Mouse (Mus musculus): ENCODE results near the gene Atp6v1c2. TPM values are rescaled to one million over a fixed set of nuclear protein-coding genes. Genes with fewer than 3 reads are reported as not detected.

The Atp6v1c2 gene
- total RNA-seq (2023) = not detected in 2 replicates

DNA sequence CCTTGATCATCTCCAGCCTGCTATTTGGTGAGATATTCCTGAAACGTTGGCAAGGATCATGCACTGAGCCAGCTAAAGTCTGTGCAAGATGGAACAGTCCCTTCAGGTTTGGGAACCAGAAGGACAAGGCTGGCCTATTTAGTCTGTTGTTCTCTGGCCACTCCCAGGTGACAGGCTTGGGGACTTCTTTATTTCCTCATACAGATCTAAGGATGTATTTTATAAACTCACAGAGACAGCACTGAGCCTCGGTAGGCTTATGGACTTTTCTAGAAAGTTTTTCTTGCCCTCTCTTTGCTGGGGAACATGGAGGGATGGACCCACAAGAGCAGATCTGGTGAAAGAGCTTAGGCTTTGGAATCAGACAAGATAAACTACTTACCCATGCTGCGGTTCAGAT lies at the start of gene Atp6v1c2:
TSS of gene Atp6v1c2 (minus strand) at position 101 of the 400 bp plus-strand sequence.

DNA sequence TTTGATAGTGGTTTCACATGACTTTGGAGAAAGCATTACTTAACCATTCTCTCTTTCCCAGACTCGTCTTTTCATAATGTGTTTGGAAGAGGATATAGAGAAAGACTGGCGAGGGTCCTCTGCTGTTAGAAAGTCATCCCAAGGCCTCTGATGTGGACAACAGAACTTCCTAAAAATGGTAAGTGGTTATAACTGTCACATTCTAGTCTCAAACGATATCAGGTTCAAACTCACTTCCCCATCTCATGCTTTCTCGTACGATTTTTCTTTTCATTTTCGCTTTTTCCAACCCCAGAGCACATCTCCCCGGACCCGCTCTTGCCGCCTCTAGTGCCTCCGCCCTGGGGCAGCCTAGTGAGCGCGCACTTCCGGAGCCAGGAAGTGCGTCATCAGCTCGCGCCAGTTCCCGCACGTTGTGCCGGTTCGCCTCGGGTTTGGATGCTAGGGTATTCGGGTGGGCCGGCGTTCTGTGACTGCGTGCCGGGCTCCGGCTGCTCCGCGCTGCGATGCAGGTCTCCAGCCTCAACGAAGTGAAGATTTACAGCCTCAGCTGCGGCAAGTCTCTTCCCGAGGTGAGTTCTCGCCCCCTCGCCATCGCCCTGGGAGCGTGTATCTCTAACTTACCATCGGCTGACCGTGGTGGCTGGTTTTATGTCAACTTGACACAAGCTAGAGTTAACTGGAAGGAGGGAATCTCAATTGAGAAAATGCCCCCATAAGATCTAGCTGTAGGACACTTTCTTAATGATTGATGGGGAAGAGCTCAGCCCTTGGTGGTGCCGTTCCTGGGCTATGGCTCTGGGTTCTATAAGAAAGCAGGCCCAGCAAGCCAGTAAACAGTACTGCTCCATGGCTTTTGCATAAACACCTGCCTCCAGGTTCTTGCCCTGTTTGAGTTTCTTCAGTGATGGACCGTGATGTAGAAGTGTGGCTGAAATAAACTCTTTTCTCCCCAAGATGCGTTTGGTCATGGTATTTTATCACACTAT lies 19.2 kb upstream of the Atp6v1c2 start, which contains the start of gene Nol10:
TSS of gene Nol10 (plus strand) at position 411 of the 989 bp plus-strand sequence.

DNA sequence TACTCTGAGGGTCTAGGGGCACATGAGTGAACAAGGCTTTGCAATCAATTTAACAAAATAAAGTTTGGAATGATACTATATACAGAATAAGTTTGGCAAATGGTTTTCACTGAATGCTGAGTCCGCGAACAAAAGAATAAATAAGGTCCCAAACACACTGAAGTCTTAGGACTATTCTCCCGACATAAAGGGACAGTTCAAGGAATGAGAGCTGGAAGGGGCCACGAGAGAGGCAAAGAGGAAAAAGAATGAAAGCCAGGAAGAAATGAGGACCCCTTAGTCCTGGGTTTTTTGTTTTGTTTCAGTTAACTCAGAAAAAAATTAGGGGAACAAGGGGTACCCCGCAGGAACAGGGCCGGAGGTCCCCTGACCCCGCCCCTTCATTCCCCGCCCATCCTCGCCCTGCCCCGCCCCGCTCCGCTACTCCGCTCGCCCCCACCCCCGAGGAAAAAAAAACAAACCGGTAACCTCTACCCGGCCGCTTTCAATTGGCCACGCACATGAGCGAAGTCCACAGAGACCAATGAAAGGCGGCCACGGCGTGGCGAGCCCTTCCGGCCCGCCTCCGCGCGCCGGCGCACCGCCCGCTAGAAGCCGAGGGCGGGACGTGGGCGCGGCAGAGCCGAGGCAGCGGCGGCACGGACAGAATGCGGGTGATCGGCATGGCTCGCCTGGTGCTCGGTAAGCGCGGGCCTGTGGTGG lies 63.0 kb downstream of the Atp6v1c2 start, which contains the start of gene Pdia6:
TSS of gene Pdia6 (plus strand) at position 575 of the 702 bp plus-strand sequence.

Other genes starting within 250 kb of the Atp6v1c2 start
- gene Kcnf1, start 152.5 kb downstream of the Atp6v1c2 start, total RNA-seq (2023) = not detected in 2 replicates
- 91.7 and 107 TPM in 2 replicates for gene Pdia6, start 62.8 kb downstream of the Atp6v1c2 start, total RNA-seq (2023)
- 4.9 and 6.8 TPM in 2 replicates for gene Nol10, start 19.1 kb upstream of the Atp6v1c2 start, total RNA-seq (2023)
- gene Odc1, start 215.4 kb upstream of the Atp6v1c2 start, total RNA-seq (2023) = 111 and 147 TPM in 2 replicates

Data from neutrophil, adult 65 days (primary cell).